Mouse (Mus musculus) liver, embryonic 12.5 days (tissue): ENCODE results near the gene 4930563M21Rik. TPM values are rescaled to one million over a fixed set of nuclear protein-coding genes. Genes with fewer than 3 reads are reported as not detected.

Experiments
- ATAC-seq: fragments of 200-750 bp; cut with Nextera tagmentation; 2 replicates; pipeline ENCODE4 v1.8.0; 2017; ENCODE audit warnings: moderate number of reproducible peaks, mild to moderate bottlenecking, moderate library complexity
- H3K27ac ChIP-seq: fragments of 300-500 bp; sonication (generic); 2 replicates; pipeline ENCODE4 v1.5.1; 2016; ENCODE audit warnings: mild to moderate bottlenecking
- H3K27me3 ChIP-seq: fragments of 300-500 bp; sonication (generic); replicated peaks from 2 replicates; pipeline ENCODE4 v1.6.1; 2016; ENCODE audit warnings: mild to moderate bottlenecking, moderate library complexity
- H3K36me3 ChIP-seq: fragments of 300-500 bp; sonication (generic); 2 replicates; pipeline ENCODE4 v1.6.1; 2016; ENCODE audit warnings: mild to moderate bottlenecking, moderate library complexity
- H3K4me1 ChIP-seq: fragments of 300-500 bp; sonication (generic); 2 replicates; pipeline ENCODE4 v1.6.1; 2016
- H3K4me2 ChIP-seq: fragments of 300-500 bp; sonication (generic); 2 replicates; pipeline ENCODE4 v1.6.1; 2016; ENCODE audit warnings: mild to moderate bottlenecking, moderate library complexity
- H3K4me3 ChIP-seq: fragments of 300-500 bp; sonication (generic); 2 replicates; pipeline ENCODE4 v1.5.1; 2016; ENCODE audit warnings: mild to moderate bottlenecking, moderate library complexity
- H3K9ac ChIP-seq: fragments of 300-500 bp; sonication (generic); 2 replicates; pipeline ENCODE4 v1.6.1; 2016; ENCODE audit warnings: mild to moderate bottlenecking, moderate library complexity
- H3K9me3 ChIP-seq: fragments of 300-500 bp; sonication (generic); replicated peaks from 2 replicates; pipeline ENCODE4 v1.6.1; 2016; ENCODE audit warnings: mild to moderate bottlenecking, moderate library complexity
- WGBS: fragments of 180-500 bp; shearing (Covaris S2); methylation state at CpG from one replicate; pipeline ENCODE4 v1.1.7; 2016; ENCODE audit not compliant: insufficient replicate concordance; 5-methylcytosine and 5-hydroxymethylcytosine counted together
- polyA plus RNA-seq: library from polyadenylated mRNA; unstranded; fragments of >200 nt; fragmentation: Nextera tagmentation; extraction: Ambion mirVana; gene quantifications from 2 replicates; pipeline ENCODE4 v1.2.1, GENCODE M21; 2016

The 4930563M21Rik gene
- polyA plus RNA-seq, 1 experiment from 2014 or later: not detected

DNA sequence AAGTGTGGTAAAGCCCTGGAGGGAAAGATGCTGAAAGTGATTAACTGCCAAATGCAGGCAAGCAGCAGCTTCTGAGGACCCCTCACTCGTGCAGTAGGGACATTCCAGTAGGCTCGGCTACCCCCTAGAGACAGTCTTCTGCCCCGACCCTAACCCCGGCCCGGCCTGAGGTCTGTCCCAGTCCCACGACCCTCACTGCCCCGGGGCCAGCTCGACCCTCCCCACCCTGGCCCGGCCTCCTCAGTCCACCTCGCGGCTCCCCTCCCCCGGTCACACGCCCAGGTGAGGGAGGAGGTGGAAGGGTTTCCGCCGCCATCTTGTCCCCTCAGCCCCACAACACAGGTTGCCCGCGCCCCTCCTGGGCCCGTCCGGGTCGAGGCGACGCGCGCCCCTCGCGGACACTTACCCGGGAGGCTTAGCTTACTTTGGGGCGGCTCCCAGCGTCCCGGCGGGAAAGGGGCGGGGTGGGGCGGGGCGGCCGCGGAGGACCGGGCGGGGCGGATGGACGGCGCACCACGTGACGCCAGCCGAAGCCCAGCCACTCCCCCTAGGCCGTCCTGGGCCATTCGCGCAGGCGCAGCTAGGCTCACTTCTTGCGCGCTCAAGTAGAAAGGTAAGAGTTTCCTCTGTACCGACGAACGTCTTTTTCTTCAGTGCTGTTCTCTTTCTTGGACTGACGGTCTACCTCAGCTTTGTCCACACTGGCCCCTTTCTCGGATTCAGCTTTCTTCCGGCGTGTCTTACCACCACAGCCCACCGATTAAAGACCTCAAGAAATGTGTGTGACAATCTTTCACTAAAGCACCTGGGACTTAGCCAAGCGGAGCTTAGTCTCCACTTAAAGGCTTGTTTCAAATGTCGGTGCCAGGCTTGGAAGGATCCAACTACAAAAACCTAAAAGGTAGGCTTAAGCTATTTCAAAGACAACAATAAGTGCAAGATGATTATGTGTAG lies 72.4 kb downstream of the 4930563M21Rik start, which contains the start of gene Scaper:
Gene Scaper (minus strand): TSS at position 456 of the 954 bp plus-strand sequence.
- under 1% methylated on average over 60 of the region's 60 CpGs for WGBS
- peak within 1 kb of the TSS; percentile 88 for H3K9ac ChIP-seq
- peak within 1 kb of the TSS; percentile 84 for H3K4me3 ChIP-seq
- H3K4me2 ChIP-seq: peak within 1 kb of the TSS; percentile 97
- no peaks in the 10 kb centered on the region for H3K27me3 ChIP-seq
- no peaks in the 10 kb centered on the region for H3K9me3 ChIP-seq
- peaks cover 23% of the 10 kb centered on the region for H3K4me1 ChIP-seq
- ATAC-seq: peak; percentile 99
- no peaks in the 10 kb centered on the region for H3K36me3 ChIP-seq
- peak within 1 kb of the TSS; percentile 80 for H3K27ac ChIP-seq

DNA sequence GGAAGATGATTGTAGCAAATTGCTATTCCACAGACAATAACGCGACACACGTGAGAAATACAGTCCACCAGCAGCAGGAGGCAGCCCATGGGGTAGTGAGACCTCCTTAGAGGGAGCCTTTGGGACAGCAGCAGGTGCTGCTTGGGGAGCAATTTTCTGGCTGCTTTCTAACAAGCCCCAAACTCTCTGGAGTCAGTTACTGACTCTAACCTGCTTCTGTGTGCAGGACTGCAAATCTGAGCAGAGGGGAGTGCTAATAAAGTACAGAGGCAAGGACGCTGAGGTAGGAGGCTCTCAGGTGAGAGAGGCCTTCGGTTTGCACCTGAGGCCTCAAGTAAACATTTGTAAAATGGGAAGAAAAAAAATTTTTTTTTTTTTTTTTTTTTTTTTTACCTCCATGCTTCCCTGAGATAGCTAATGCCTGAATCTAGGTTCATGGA lies 73.1 kb downstream of the 4930563M21Rik start:
- Histone ChIP-seq H3K9me3 (no peaks in the 10 kb centered on the region), H3K27ac (no peak overlapping the region), H3K27me3 (no peaks in the 10 kb centered on the region), H3K36me3 (no peaks in the 10 kb centered on the region), H3K4me3 (peak overlapping the region; percentile 84), H3K4me2 (peak overlapping the region; percentile 97), H3K4me1 (peaks cover 23% of the 10 kb centered on the region), H3K9ac (peak overlapping the region; percentile 88)
- no peak for ATAC-seq
- 47% methylated on average over 5 of the region's 5 CpGs for WGBS

- H3K36me3 ChIP-seq: no peaks in the 10 kb centered on the region
- no peaks in the 10 kb centered on the region for H3K27me3 ChIP-seq
- H3K4me1 ChIP-seq: peaks cover 6% of the 10 kb centered on the region
- no peak overlapping the region for H3K9ac ChIP-seq
- H3K4me2 ChIP-seq: no peak overlapping the region
- H3K9me3 ChIP-seq: no peaks in the 10 kb centered on the region
- no peak overlapping the region for H3K4me3 ChIP-seq
- WGBS: 60% methylated on average over 1 of the region's 1 CpGs
- no peak for ATAC-seq
- H3K27ac ChIP-seq: no peak overlapping the region
These were observed 77.9 kb downstream of the 4930563M21Rik start for GRCm38 (mm10) chr9:55932482-55932881.

GRCm38 (mm10) chr9:55918579-55918978 lies 91.8 kb downstream of the 4930563M21Rik start:
- 62% methylated on average over 3 of the region's 3 CpGs for WGBS
- H3K9ac ChIP-seq: no peak overlapping the region
- no peaks in the 10 kb centered on the region for H3K4me1 ChIP-seq
- no peak overlapping the region for H3K4me3 ChIP-seq
- no peaks in the 10 kb centered on the region for H3K9me3 ChIP-seq
- H3K36me3 ChIP-seq: no peaks in the 10 kb centered on the region
- H3K27ac ChIP-seq: no peak overlapping the region
- no peak for ATAC-seq
- no peak overlapping the region for H3K4me2 ChIP-seq
- H3K27me3 ChIP-seq: no peaks in the 10 kb centered on the region

DNA sequence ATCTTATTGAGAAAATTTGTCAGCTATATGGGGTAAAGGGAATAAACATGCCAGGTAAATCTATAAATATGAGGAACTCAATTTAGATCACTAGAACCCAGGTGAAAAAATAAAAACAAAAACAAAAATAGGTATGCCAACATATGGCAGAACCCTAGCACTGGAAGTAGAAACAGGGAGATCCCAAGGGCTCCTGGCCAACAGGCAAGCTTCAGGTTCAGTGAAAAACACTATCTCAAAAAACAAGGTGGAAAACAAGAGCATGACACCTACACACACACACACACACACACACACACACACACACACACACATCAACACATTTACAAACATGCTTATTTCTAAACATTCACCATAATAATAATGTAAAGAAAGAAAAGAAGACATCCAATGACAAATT lies 93.6 kb downstream of the 4930563M21Rik start:
- H3K4me1 ChIP-seq: no peaks in the 10 kb centered on the region
- H3K9me3 ChIP-seq: no peaks in the 10 kb centered on the region
- H3K9ac ChIP-seq: no peak overlapping the region
- no peak overlapping the region for H3K4me3 ChIP-seq
- no peaks in the 10 kb centered on the region for H3K36me3 ChIP-seq
- no peaks in the 10 kb centered on the region for H3K27me3 ChIP-seq
- no peak for ATAC-seq
- no peak overlapping the region for H3K4me2 ChIP-seq
- no peak overlapping the region for H3K27ac ChIP-seq

Other genes with a start within 250 kb of the 4930563M21Rik start
- gene Scaper, start 72.4 kb downstream of the 4930563M21Rik start, polyA plus RNA-seq: 2.6 and 2.7 TPM in 2 replicates
- 48.9 and 50.5 TPM in 2 replicates for gene Rcn2, start 31.3 kb upstream of the 4930563M21Rik start, polyA plus RNA-seq
- gene Pstpip1, start 79.4 kb upstream of the 4930563M21Rik start, polyA plus RNA-seq: 3.2 and 3.7 TPM in 2 replicates
- 70.5 and 70.6 TPM in 2 replicates for gene Tspan3, start 154.9 kb upstream of the 4930563M21Rik start, polyA plus RNA-seq